22 mouse cellular contexts compared by ENCODE assay signal in the genomic region with DNA sequence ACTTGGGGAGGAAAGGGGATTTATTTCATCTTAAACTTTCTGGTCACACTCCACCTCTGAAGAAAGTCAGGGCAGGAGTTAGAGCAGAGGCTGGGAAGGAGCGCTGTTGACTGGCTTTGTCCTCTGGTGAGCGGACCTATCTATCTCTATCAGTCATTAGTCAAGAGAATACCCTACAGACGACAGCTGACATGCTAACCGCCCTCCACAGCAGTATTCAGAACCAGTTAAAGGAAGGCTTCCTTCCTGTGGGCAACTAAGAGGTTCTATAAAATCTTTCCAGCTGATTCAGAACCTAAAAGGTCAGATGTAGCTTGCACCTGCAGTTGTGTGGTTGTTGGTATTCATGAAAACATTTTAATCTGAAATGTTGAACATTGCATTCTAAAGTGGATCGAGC.
DNase-seq lines count a peak whose midpoint lies in the region; ATAC-seq and TF ChIP-seq lines count a peak whose summit lies in the region.
"Had no signal": no experiment of that assay in that cellular context is flagged by ENCODE, and none has a peak within 500 bp of the region (broad histone marks: within the 10 kb centered on the region; RNA-seq: fewer than 3 reads in every experiment).

No protein-coding gene starts in this region.

- TF ChIP-seq POLR2A in myocyte (IDR thresholded peaks at IDR 0.05; ENCODE audit: insufficient read length, low read depth): no peak

- no peak overlapping the region for H3K4me2 ChIP-seq in hindbrain, embryonic 13.5 days
- no peak overlapping the region for H3K4me2 ChIP-seq in hindbrain, embryonic 14.5 days (replicated peaks)
- peak overlapping the region; percentile 33 for H3K4me2 ChIP-seq in myocyte (ENCODE audit: low read depth)
- H3K4me2 ChIP-seq: embryonic facial prominence, embryonic 13.5 days; forebrain, embryonic 12.5 days; heart, embryonic 13.5 days had no signal

- H3K79me2 ChIP-seq in myocyte (ENCODE audit: control insufficient read depth, insufficient read depth): peaks cover 51% of the 10 kb centered on the region

- DNase-seq in hindbrain, embryonic 14.5 days (ENCODE audit: low spot score): no peak
- DNase-seq in CD4-positive, CD25-positive, alpha-beta regulatory T cell, adult 2 months (ENCODE audit: low read depth, low spot score): peak; percentile 30
- DNase-seq in kidney, postnatal 14 days: no peak
- DNase-seq in lung, adult 18-20 months: no peak
- DNase-seq: adrenal gland, adult 2 months; adrenal gland, postnatal 25 days; cerebellum, adult 18-20 months; cerebellum, adult 9-11 months; cerebellum, postnatal 36 days; gastrocnemius, postnatal 14 days; heart, postnatal 36 days had no signal

- no peaks in the 10 kb centered on the region for H3K9me3 ChIP-seq in hindbrain, embryonic 13.5 days
- H3K9me3 ChIP-seq in hindbrain, embryonic 14.5 days (ENCODE audit: control insufficient read depth, low read length): no peaks in the 10 kb centered on the region
- H3K9me3 ChIP-seq: embryonic facial prominence, embryonic 13.5 days; forebrain, embryonic 12.5 days; heart, embryonic 13.5 days had no signal

- 46% methylated on average over 5 of the region's 5 CpGs for WGBS in hindbrain, embryonic 13.5 days
- 39% methylated on average over 5 of the region's 5 CpGs for whole genome bisulfite sequencing in hindbrain, embryonic 14.5 days

- ATAC-seq in hindbrain, embryonic 13.5 days (ENCODE audit: low FRiP score): no peak
- no peak for ATAC-seq in hindbrain, embryonic 14.5 days (ENCODE audit: low FRiP score)
- no peak for ATAC-seq in megakaryocyte-erythroid progenitor cell, adult 5-6 weeks (replicated peaks; ENCODE audit: low FRiP score, low TSS enrichment, poor library complexity, severe bottlenecking)
- ATAC-seq: activated CD4-positive, CD25-positive, alpha-beta regulatory T cell, adult 4 months; forebrain, embryonic 16.5 days; hindbrain, postnatal 0 days; Patski had no signal

- H3K4me1 ChIP-seq in hindbrain, embryonic 13.5 days (replicated peaks): peaks cover 63% of the 10 kb centered on the region
- H3K4me1 ChIP-seq in hindbrain, embryonic 14.5 days (replicated peaks; ENCODE audit: control insufficient read depth, insufficient read depth, low read length): peaks cover 45% of the 10 kb centered on the region

- H3ac ChIP-seq in myocyte (ENCODE audit: control insufficient read depth, insufficient read length): no peak overlapping the region

- no peaks in the 10 kb centered on the region for H3K27me3 ChIP-seq in hindbrain, embryonic 13.5 days
- no peaks in the 10 kb centered on the region for H3K27me3 ChIP-seq in hindbrain, embryonic 14.5 days (ENCODE audit: control insufficient read depth, insufficient read depth, low read length)
- H3K27me3 ChIP-seq in myocyte (ENCODE audit: control insufficient read depth, insufficient read depth, insufficient read length): no peaks in the 10 kb centered on the region
- H3K27me3 ChIP-seq: CH12.LX; embryonic facial prominence, embryonic 13.5 days; forebrain, embryonic 12.5 days; heart, embryonic 13.5 days; Patski had no signal

- 0 out of 2 replicates have a peak overlapping the region, but pooled peaks have one; percentile 40 for H3K27ac ChIP-seq in hindbrain, embryonic 13.5 days
- H3K27ac ChIP-seq in hindbrain, embryonic 14.5 days: no peak overlapping the region
- H3K27ac ChIP-seq: embryonic facial prominence, embryonic 13.5 days; forebrain, embryonic 12.5 days; heart, embryonic 13.5 days; hindbrain, postnatal 0 days had no signal

- no peaks in the 10 kb centered on the region for H3K36me3 ChIP-seq in hindbrain, embryonic 13.5 days
- no peaks in the 10 kb centered on the region for H3K36me3 ChIP-seq in hindbrain, embryonic 14.5 days (replicated peaks; ENCODE audit: control insufficient read depth, insufficient read depth)
- H3K36me3 ChIP-seq in myocyte (ENCODE audit: control insufficient read depth, insufficient read depth): no peaks in the 10 kb centered on the region
- H3K36me3 ChIP-seq: forebrain, embryonic 12.5 days; heart, embryonic 13.5 days had no signal

- no peak overlapping the region for H3K9ac ChIP-seq in hindbrain, embryonic 13.5 days
- no peak overlapping the region for H3K9ac ChIP-seq in hindbrain, embryonic 14.5 days
- H3K9ac ChIP-seq: embryonic facial prominence, embryonic 13.5 days; forebrain, embryonic 12.5 days; heart, embryonic 13.5 days had no signal

- no peak overlapping the region for H3K4me3 ChIP-seq in hindbrain, embryonic 13.5 days
- H3K4me3 ChIP-seq in hindbrain, embryonic 14.5 days (replicated peaks; ENCODE audit: low read length): no peak overlapping the region
- H3K4me3 ChIP-seq in myocyte: no peak overlapping the region
- H3K4me3 ChIP-seq: embryonic facial prominence, embryonic 13.5 days; forebrain, embryonic 12.5 days; heart, embryonic 13.5 days had no signal

TF ChIP-seq in myocyte, 11 proteins besides CTCF, POLR2A, EP300 and RAD21:
- TF ChIP-seq TCF3 (IDR thresholded peaks at IDR 0.05; ENCODE audit: insufficient read length, low read depth) (no peak), MYOG (IDR thresholded peaks at IDR 0.05; ENCODE audit: control insufficient read depth in 1 of 3, insufficient read depth in 1 of 3, insufficient read length in 2 of 3, low read depth in 2 of 3) (peak in 1 of 3 experiments; percentile 57), CEBPB (IDR thresholded peaks at IDR 0.05; ENCODE audit: insufficient read depth, poor library complexity, severe bottlenecking) (no peak), MYOD1 (IDR thresholded peaks at IDR 0.05; ENCODE audit: control insufficient read depth in 1 of 3, insufficient read length in 2 of 3, low read depth in 2 of 3) (peak; percentile 25 to 56 (median 35))
